Mouse (Mus musculus) right cerebral cortex, postnatal 25 days (tissue): Measurements from ENCODE around the gene Nodal.
"Not testable (repeated sequence)": the region's sequence is repeated elsewhere in the genome, so short reads cannot be mapped to it uniquely, and the experiment has no call there.

Experiments used
- DNase-seq: peaks from one replicate; pipeline ENCODE4 v3.0.0; 2022

Nodal gene

GRCm38 (mm10) chr10:61440202-61440800 lies 22.5 kb downstream of the Nodal start:
- no peak for DNase-seq

GRCm38 (mm10) chr10:61443456-61443855 lies 25.7 kb downstream of the Nodal start:
- no peak for DNase-seq

DNA sequence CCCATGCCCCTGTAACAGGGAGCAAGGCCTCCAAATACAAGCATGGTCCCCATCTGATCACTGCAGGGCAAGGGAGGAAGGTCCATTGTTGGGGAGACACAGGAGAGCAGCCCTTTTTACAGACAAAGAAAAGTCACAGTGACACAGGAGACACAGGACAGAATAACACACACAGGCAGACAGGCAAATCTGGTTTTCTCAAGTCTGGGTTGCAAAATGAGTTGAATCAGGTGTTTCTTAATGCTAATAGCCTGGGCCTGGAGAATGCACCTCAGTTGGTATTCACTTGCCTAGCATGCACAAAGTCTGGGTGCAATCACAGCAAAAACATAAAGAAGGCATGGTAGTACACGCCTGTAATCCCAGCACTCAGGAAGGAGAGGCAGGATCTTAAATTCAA lies 26.1 kb downstream of the Nodal start:
- no peak for DNase-seq

- DNase-seq = no peak
These were observed 27.2 kb downstream of the Nodal start for GRCm38 (mm10) chr10:61445016-61445415.

- no peak for DNase-seq
These were observed 30.0 kb downstream of the Nodal start for GRCm38 (mm10) chr10:61447581-61448353.

- DNase-seq = no peak
These were observed 31.1 kb downstream of the Nodal start for GRCm38 (mm10) chr10:61448834-61449233.

DNA sequence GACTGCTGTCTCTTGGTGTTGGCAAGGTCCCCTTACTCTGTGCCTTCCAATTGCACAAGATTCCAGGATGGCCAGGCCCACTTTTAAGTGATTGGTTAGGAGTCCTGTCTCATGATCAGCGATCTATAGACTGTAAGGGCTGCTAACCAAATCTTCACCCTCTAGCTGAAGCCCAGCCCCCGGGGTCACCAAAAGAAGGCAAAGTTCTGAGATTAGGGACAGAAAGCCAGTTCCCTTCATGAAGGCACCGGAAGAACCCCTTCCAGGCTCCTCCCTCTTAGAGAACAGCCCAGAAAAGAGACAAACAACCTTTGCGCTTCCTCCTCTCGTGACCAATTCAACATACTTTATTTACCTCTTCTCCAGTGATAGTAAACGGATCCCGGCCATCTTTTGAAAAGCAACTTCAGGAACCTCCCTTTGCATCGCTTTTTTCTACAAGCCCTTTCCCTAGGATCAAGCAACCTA lies 33.7 kb downstream of the Nodal start:
- DNase-seq = no peak

GRCm38 (mm10) chr10:61451931-61452617 lies 34.3 kb downstream of the Nodal start:
- DNase-seq = peak; percentile 59

DNA sequence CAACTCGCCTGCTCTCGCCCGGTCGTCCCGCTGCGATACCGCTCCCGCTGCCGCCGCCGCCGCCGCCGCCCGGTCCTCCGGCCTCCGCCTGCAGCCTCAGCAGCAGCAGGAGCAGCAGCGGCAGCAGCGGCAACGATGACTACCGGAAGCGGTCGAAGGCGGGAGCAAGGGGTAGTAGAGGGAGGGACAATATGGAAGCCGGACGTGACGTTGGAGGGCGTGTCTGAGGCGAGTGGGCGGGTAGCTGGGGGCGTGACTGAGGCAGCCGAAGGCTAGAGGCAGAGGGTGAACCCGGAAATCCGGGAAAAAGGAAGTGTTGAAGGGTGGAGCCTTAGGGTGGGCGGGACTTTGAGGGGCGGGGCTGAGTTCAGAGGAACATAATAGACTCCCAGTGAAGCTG lies 34.9 kb downstream of the Nodal start, which contains the start of gene Eif4ebp2:
Gene Eif4ebp2, minus strand, starts transcription at position 17 of the 400 bp plus-strand sequence.
- DNase-seq = peak; percentile 97

DNA sequence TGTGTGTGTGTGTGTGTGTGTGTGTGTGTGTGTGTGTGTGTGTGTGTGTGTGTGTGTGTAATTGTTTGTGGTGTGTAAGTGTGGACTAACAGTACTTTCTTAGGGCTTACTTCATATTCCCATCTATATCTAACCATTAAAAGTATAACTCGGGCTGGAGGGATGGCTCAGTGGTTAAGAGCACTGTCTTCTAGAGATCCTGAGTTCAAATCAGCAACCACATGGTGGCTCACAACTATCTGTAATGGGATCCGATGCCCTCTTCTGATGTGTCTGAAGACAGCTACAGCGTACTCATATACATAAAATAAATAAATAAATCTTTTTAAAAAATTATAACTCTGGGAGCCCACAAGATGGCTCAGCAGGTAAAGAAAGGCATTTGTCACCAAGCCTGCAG lies 35.4 kb downstream of the Nodal start:
- DNase-seq = not testable (repeated sequence)

GRCm38 (mm10) chr10:61457182-61457581 lies 39.4 kb downstream of the Nodal start:
- no peak for DNase-seq

- DNase-seq = no peak
These were observed 47.2 kb downstream of the Nodal start for GRCm38 (mm10) chr10:61465009-61465408.

DNA sequence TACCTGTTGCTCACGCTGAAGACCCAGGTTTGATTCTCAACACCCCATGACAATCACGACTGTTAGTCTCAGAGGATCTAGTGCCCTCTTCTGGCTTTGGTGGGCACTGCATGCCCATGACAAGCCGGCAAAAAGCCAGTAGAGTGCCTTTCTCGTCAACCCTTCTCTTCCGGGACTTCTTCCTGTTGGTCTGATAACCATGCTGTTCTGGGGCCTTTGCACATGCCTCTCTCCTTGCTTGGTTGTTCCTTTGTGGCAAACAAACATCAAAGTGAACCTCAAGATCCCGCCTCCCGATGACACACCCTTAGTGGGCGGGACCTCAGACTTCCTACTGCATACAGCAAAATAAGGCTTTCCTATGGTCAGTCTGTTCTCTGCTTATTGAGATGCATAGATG lies 48.5 kb downstream of the Nodal start:
- DNase-seq = no peak

DNA sequence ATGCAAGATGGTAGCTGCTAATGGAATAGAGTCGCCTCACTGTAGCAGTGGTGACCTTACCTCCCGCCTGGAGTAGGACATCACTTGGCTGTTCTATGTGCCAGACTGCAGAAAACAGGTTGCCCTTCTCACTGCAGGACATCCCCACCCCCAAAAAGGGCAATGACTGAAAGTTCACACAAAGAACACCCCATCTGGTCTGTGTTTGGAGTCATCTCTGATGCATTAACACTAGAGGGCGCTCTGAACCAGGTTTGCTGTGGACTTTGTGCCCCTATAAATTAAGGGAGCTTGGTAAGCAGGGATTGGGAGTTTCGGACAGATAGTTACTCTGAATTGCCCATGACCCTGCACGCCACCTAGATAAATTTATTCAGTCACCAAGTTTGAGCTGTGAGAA lies 49.1 kb downstream of the Nodal start:
- no peak for DNase-seq

GRCm38 (mm10) chr10:61468900-61469299 lies 51.1 kb downstream of the Nodal start:
- DNase-seq = no peak

DNA sequence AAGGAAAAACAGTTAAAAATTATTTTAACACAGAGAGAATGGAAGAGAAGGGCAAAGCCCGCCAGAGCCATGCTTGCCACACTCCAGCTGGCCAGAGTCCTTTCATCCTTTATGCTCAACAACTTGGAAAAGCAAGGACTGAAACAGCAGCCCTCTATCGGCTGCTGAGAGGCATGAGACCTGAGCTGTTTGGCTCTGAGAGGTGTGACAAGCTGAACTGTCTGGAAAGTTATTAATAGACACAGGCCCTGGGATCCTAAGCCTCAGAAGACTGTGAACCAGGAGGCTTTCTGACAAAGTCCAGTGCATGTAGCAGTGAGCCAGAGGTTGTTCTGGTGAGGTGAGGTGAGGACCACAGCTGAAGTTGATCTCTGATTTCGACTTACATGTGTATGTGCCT lies 55.9 kb downstream of the Nodal start:
- DNase-seq = no peak

- no peak for DNase-seq
These were observed 56.6 kb downstream of the Nodal start for GRCm38 (mm10) chr10:61474344-61474743.
